Mouse (Mus musculus) neural tube, embryonic 10.5 days (tissue): ENCODE data around the gene Ccdc15.

Source experiments
- DNase-seq: peaks from one replicate; pipeline ENCODE4 v3.0.0-alpha.2; 2017; ENCODE audit warnings: low spot score; ENCODE audit errors: extremely low spot score

Gene Ccdc15

DNA sequence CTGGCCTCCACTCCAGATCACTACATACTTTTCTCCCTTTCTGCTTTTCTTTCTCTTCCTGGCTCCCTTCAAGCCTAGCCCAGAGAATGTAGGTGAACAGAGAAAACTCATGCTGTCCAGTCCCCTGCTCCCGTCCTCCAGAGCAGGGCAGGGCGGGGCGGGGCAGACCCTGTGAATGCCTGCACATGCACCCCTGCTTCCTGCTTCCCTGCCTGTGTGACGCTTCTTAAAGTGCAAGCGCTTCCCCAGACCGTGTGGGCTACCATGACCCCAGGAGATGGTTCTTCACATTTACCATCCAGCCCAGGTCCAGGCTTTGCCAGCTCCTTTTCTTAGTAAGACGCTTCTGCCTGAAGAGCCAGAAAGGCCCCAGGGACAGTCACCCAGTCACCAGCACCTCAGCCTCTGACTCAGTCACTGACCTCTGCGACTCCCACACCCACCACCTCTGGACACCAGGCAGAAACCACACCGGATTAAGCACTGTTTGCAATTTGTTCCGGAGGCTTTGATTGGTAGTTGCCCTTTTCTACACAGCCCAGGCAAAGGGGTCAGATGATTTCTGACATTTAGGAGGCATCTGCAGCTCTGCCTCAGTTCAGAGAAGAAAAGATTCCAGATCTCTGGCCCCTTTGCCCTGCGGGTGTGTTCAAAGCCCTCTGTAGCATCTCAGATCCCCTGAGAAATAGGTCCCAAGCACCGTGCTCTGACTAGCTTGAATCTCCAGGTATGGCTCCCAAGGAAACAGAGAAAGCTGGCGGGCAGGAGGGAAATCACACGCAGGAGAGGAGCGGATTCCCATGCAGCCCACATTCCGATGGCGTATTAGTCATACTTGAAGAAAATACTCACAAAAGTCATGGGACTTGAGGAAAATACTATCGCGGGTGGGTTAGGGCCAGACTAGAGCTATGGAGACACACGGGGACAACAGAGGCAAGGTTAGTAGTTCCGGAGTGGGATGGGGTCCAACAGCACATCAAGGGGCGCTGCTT lies 115.7 kb downstream of the Ccdc15 start:
- DNase-seq = no peak

- no peak for DNase-seq
Observed at GRCm38 (mm10) chr9:37230486-37231195, 117.6 kb downstream of the Ccdc15 start.

DNA sequence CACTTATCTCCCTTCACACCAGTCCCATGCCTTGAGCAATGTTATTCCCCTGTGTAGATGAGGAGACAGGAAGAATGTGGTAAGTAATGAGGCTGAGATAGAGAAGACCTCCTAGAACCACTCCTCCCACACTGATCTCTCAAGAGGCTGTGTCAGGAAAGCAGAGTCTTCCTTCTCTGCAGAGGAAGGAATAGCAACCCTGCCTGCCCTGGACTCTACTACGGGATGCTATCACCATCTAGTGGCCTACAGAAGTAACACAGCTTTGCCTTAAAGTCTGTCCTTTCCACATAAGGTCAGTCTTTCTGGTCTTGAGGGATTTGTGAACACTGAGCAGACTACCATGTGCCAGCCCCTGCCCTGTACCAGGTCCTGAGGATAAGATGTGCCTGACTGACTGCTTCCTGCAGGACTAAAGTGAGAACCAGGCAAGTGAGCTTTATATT lies 118.3 kb downstream of the Ccdc15 start:
- DNase-seq = peak; percentile 57
